Mouse (Mus musculus) CH12.LX (cell line): ENCODE measurements at regions not wholly inside any gene's neighbourhood (a gene's known extent, or its start where the extent isn't known, plus 50 kb on each side); places are given as distances from the start of the nearest gene placed in this dataset.

ENCODE experiments used
- DNase-seq: peaks from one replicate; pipeline ENCODE4 v3.0.0-alpha.2; 2013; ENCODE audit errors: extremely low read depth
- H3K27ac ChIP-seq: 2 replicates; pipeline ENCODE4 v1.5.1; 2012; ENCODE audit warnings: low read depth, mild to moderate bottlenecking, control low read depth, moderate library complexity; ENCODE audit not compliant: insufficient read depth
- H3K27me3 ChIP-seq: replicated peaks from 2 replicates; pipeline ENCODE3; 2012; ENCODE audit warnings: inconsistent platforms
- H3K36me3 ChIP-seq, 2 experiments: replicated peaks in 1 of 2; 2 replicates each; pipeline versions ENCODE3 to v1.6.1; 2012; ENCODE audit warnings: inconsistent platforms in 1 of 2, low read length in 1 of 2, mild to moderate bottlenecking in 1 of 2, mixed read lengths in 1 of 2, moderate library complexity in 1 of 2; ENCODE audit not compliant: control insufficient read depth in 1 of 2, insufficient read depth in 1 of 2
- H3K4me1 ChIP-seq, 2 experiments: 2 replicates each; pipeline ENCODE4 v1.6.1; 2012; ENCODE audit warnings: inconsistent platforms in 1 of 2, moderate library complexity in 1 of 2; ENCODE audit not compliant: insufficient read depth in 2 of 2, control insufficient read depth in 1 of 2
- H3K4me2 ChIP-seq: 2 replicates; pipeline ENCODE4 v1.6.1; 2012; ENCODE audit warnings: low read depth, mild to moderate bottlenecking, control low read depth; ENCODE audit not compliant: poor library complexity, insufficient read depth, severe bottlenecking
- H3K4me3 ChIP-seq, 3 experiments: fragments of 150-350 bp in 1 of 3; sonication (generic) in 1 of 3; replicated peaks in 1 of 3; 2 replicates each; pipeline versions ENCODE3 to v1.5.1; 2011 to 2012; ENCODE audit warnings: low read depth in 2 of 3, low read length in 2 of 3, mild to moderate bottlenecking in 2 of 3, moderate library complexity in 2 of 3, control low read depth in 1 of 3, improper control_type of control experiment in 1 of 3, inconsistent platforms in 1 of 3, mixed read lengths in 1 of 3; ENCODE audit not compliant: poor library complexity in 1 of 3
- H3K79me2 ChIP-seq: replicated peaks from 2 replicates; pipeline ENCODE4 v1.6.1; 2012; ENCODE audit warnings: mild to moderate bottlenecking, moderate library complexity; ENCODE audit not compliant: control insufficient read depth, poor library complexity, insufficient read depth, severe bottlenecking; ENCODE audit errors: extremely low read depth
- H3K9ac ChIP-seq: 2 replicates; pipeline ENCODE4 v1.6.1; 2012; ENCODE audit warnings: low read depth, mild to moderate bottlenecking, control low read depth, moderate library complexity; ENCODE audit not compliant: insufficient read depth
- H3K9me3 ChIP-seq: replicated peaks from 2 replicates; pipeline ENCODE3; 2012; ENCODE audit warnings: low read length, inconsistent platforms, mixed read lengths
- CHD1 ChIP-seq: IDR thresholded peaks from 2 replicates; pipeline ENCODE4 v1.6.1; 2012; ENCODE audit warnings: low read depth, low read length, improper control_type of control experiment, inconsistent platforms
- CHD2 ChIP-seq: IDR thresholded peaks from 2 replicates; pipeline ENCODE4 v1.6.1; 2011; ENCODE audit warnings: low read length, improper control_type of control experiment
- ELF1 ChIP-seq: IDR thresholded peaks from 2 replicates; pipeline ENCODE4 v1.6.1; 2014; ENCODE audit warnings: low read depth, mild to moderate bottlenecking, inconsistent platforms, low read length, improper control_type of control experiment
- EP300 ChIP-seq: IDR thresholded peaks from 2 replicates; pipeline ENCODE4 v1.6.1; 2011; ENCODE audit warnings: low read length, improper control_type of control experiment
- KAT2A ChIP-seq: IDR thresholded peaks from 2 replicates; pipeline ENCODE4 v1.6.1; 2012; ENCODE audit warnings: low read length, improper control_type of control experiment, inconsistent platforms; ENCODE audit not compliant: insufficient replicate concordance
- MEF2A ChIP-seq: IDR thresholded peaks from 2 replicates; pipeline ENCODE4 v1.6.1; 2014; ENCODE audit warnings: low read depth, mild to moderate bottlenecking, inconsistent platforms, low read length, improper control_type of control experiment, borderline replicate concordance
- MYC ChIP-seq: IDR thresholded peaks from 2 replicates; pipeline ENCODE4 v1.6.1; 2011; ENCODE audit warnings: low read depth, mild to moderate bottlenecking, improper control_type of control experiment, low read length
- NRF1 ChIP-seq: IDR thresholded peaks from 2 replicates; pipeline ENCODE4 v1.6.1; 2014; ENCODE audit warnings: low read depth, mild to moderate bottlenecking, inconsistent platforms, low read length, improper control_type of control experiment, moderate library complexity
- PAX5 ChIP-seq: IDR thresholded peaks from 2 replicates; pipeline ENCODE4 v1.6.1; 2012; ENCODE audit warnings: low read length, inconsistent platforms, mixed read lengths
- POLR2AphosphoS2 ChIP-seq: IDR thresholded peaks from 2 replicates; pipeline ENCODE4 v1.6.1; 2011; ENCODE audit warnings: low read depth, low read length, improper control_type of control experiment
- SIN3A ChIP-seq: IDR thresholded peaks from 2 replicates; pipeline ENCODE4 v1.6.1; 2012; ENCODE audit warnings: low read length, improper control_type of control experiment, inconsistent platforms
- SMC3 ChIP-seq: IDR thresholded peaks from 2 replicates; pipeline ENCODE4 v1.6.1; 2011; ENCODE audit warnings: low read depth, low read length, improper control_type of control experiment
- TCF12 ChIP-seq: IDR thresholded peaks from 2 replicates; pipeline ENCODE4 v1.6.1; 2014; ENCODE audit warnings: low read depth, mild to moderate bottlenecking, inconsistent platforms, low read length, improper control_type of control experiment
- ZC3H11A ChIP-seq: IDR thresholded peaks from 2 replicates; pipeline ENCODE4 v1.6.1; 2012; ENCODE audit warnings: low read depth, mild to moderate bottlenecking, inconsistent platforms, low read length, improper control_type of control experiment
- ZMIZ1 ChIP-seq: IDR thresholded peaks from 2 replicates; pipeline ENCODE4 v1.6.1; 2012; ENCODE audit warnings: low read depth, mild to moderate bottlenecking, inconsistent platforms, low read length, improper control_type of control experiment
- dilution Hi-C: fragments of 300-500 bp; cut with MboI; formaldehyde crosslinking; loops from 2 replicates; pipeline ENCODE4 v1.14.3; 2020; ENCODE audit warnings: low sequenced_read_pairs; ENCODE audit not compliant: extremely low pct_unique_long_range_greater_than_20kb, extremely low pct_ligation_motif_present
- in situ Hi-C: fragments of 300-500 bp; cut with MboI; formaldehyde crosslinking; loops from 3 replicates; pipeline ENCODE4 v1.14.3; 2019; ENCODE audit warnings: low sequenced_read_pairs, low pct_ligation_motif_present, low pct_unique_long_range_greater_than_20kb, mixed read lengths

DNA sequence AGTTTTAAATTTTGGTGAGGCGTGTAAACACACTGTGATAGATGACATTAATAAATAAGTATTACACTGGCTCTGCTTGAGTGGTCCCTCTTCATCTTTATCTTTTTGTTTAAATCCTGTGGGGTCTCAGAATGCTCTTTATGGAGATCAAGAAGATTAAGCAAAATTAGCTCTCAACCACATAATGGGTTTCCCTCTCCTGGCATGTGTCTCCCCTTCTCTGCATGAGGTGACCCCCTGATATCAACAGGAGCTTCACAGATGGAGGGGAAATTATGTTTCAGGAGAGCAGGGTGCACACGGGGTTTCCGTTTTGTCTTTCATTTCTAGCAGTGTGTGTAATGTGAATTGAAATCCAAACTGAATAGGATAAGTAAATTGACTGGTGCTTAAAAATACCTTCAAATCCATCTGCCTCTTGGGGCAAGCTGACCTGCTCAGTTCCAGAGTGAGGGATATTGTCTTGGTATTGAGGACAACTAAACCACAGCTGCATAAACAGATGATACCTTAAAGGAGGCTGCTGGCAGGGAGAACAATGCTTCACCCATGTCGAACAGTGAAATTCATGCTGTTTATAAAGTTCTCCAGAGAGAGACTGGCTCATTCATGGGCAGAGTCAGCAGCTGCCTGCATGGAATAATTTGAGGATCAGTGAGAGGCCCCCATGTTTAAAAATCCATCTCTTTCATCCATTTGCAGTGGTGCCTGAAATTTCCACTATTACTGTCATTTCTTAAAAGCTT, 518.3 kb upstream of the Nr2f1 start:
- dilution Hi-C loops, result no loop called here
- no peak overlapping the region for H3K9ac ChIP-seq
- no peak for TF ChIP-seq SMC3
- TF ChIP-seq MYC, result no peak
- no peak for TF ChIP-seq EP300
- TF ChIP-seq ZMIZ1, result no peak
- TF ChIP-seq NRF1, result no peak
- no peak for TF ChIP-seq MEF2A
- no peak for TF ChIP-seq KAT2A
- TF ChIP-seq ELF1, result no peak
- TF ChIP-seq CHD1, result no peak
- no peak for TF ChIP-seq CHD2
- no peak for TF ChIP-seq TCF12

DNA sequence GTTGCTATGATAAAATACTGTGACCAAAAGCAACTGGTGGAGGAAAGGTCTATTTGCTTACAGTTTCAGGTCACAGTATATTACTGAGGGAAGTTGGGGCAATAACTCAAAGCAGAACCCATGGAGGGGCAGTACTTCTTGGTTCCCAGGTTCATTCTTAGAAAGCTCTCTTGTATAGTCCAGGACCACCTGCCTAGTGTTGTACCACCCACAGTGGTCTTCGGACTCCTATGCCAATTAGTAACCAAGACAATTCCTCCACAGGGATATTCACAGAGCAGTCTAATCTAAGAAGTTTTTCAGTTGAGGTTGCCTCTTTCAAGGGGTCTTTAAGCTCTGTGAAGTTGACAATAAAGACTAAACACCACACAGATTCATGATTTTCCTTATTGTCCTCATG, 517.6 kb upstream of the Nr2f1 start:
- no peak for DNase-seq
- Histone ChIP-seq H3K4me2 (no peak overlapping the region), H3K4me3 (no peak overlapping the region), H3K4me1 (no peaks in the 10 kb centered on the region), H3K9ac (no peak overlapping the region), H3K27ac (no peak overlapping the region), H3K36me3 (no peaks in the 10 kb centered on the region), H3K79me2 (no peaks in the 10 kb centered on the region), H3K9me3 (no peaks in the 10 kb centered on the region), H3K27me3 (no peaks in the 10 kb centered on the region)
- TF ChIP-seq PAX5, result no peak
- dilution Hi-C loops (no loop called here), in situ Hi-C loops (no loop called here)

More for the DNA sequence above, 518.3 kb upstream of the Nr2f1 start:
- no peak overlapping the region for H3K27ac ChIP-seq
- no peaks in the 10 kb centered on the region for H3K36me3 ChIP-seq
- no peaks in the 10 kb centered on the region for H3K9me3 ChIP-seq
- no peaks in the 10 kb centered on the region for H3K79me2 ChIP-seq
- H3K4me3 ChIP-seq, result no peak overlapping the region
- H3K27me3 ChIP-seq, result no peaks in the 10 kb centered on the region
- H3K4me1 ChIP-seq, result no peaks in the 10 kb centered on the region
- in situ Hi-C loops, result no loop called here
- H3K4me2 ChIP-seq, result no peak overlapping the region
- DNase-seq, result no peak

DNA sequence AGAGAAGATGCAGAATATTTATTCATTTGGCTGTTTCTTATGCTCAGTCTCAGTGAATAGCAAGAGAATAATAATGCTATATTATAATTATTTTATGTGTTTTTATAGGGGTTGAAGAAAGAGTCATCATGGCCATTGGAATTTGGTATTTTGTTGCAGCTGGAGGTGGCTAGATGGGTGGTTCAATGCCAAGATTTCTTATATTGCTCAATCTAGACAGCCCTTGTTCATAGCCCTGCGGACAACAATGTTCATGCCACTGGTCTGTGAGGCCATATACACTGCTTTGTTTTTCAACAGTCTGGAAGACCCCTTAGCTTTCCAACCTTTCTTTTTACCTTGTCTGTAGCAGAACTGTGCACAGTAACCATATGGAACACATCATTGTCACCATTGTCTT, 505.1 kb upstream of the Nr2f1 start:
- Histone ChIP-seq H3K27me3 (no peaks in the 10 kb centered on the region), H3K4me2 (no peak overlapping the region), H3K4me3 (no peak overlapping the region), H3K79me2 (no peaks in the 10 kb centered on the region), H3K9ac (no peak overlapping the region), H3K27ac (no peak overlapping the region), H3K36me3 (no peaks in the 10 kb centered on the region), H3K9me3 (no peaks in the 10 kb centered on the region), H3K4me1 (no peaks in the 10 kb centered on the region)
- no peak for TF ChIP-seq ZMIZ1
- TF ChIP-seq MYC, result no peak
- TF ChIP-seq ZC3H11A, result no peak
- no peak for TF ChIP-seq SIN3A
- TF ChIP-seq POLR2AphosphoS2, result no peak
- no peak for TF ChIP-seq KAT2A
- TF ChIP-seq NRF1, result no peak
- no peak for TF ChIP-seq CHD2
- no peak for TF ChIP-seq ELF1
- in situ Hi-C loops (no loop called here), dilution Hi-C loops (no loop called here)
- no peak for DNase-seq
